Mouse (Mus musculus) right cerebral cortex, postnatal 10 days (tissue): ENCODE data around the gene Pkp1.

Experiments
- DNase-seq, 2 experiments: peaks; one replicate each; pipeline ENCODE4 v3.0.0; 2021; ENCODE audit warnings: low spot score in 2 of 2

Pkp1 gene

GRCm38 (mm10) chr1:135918644-135919407 is at the start of gene Pkp1:
Gene Pkp1 (minus strand): TSS chr1:135919207.
- DNase-seq = no peak

GRCm38 (mm10) chr1:135967739-135968138 is 48.7 kb upstream of the Pkp1 start:
- DNase-seq = no peak

GRCm38 (mm10) chr1:135964561-135964960 is 45.6 kb upstream of the Pkp1 start:
- no peak for DNase-seq

- no peak for DNase-seq
Observed at GRCm38 (mm10) chr1:135963177-135963576, 44.2 kb upstream of the Pkp1 start.

- no peak for DNase-seq
Observed at GRCm38 (mm10) chr1:135958483-135958882, 39.5 kb upstream of the Pkp1 start.

GRCm38 (mm10) chr1:135948871-135949270 is 29.9 kb upstream of the Pkp1 start:
- no peak for DNase-seq

- DNase-seq = peak in 1 of 2 experiments; percentile 63
Observed at GRCm38 (mm10) chr1:135946247-135946646, 27.2 kb upstream of the Pkp1 start.

GRCm38 (mm10) chr1:135945711-135946110 is 26.7 kb upstream of the Pkp1 start:
- peak; percentile 56 to 63 for DNase-seq

GRCm38 (mm10) chr1:135944526-135945259 is 25.7 kb upstream of the Pkp1 start:
- peak; percentile 89 to 95 for DNase-seq

GRCm38 (mm10) chr1:135943713-135944112 is 24.7 kb upstream of the Pkp1 start:
- DNase-seq = no peak

GRCm38 (mm10) chr1:135942116-135942515 is 23.1 kb upstream of the Pkp1 start:
- no peak for DNase-seq

- DNase-seq = no peak
Observed at GRCm38 (mm10) chr1:135941259-135942006, 22.4 kb upstream of the Pkp1 start.

- no peak for DNase-seq
Observed at GRCm38 (mm10) chr1:135936091-135936490, 17.1 kb upstream of the Pkp1 start.

- DNase-seq = no peak
Observed at GRCm38 (mm10) chr1:135933704-135934293, 14.8 kb upstream of the Pkp1 start.

- peak; percentile 55 to 70 for DNase-seq
Observed at GRCm38 (mm10) chr1:135929876-135930275, 10.9 kb upstream of the Pkp1 start.

GRCm38 (mm10) chr1:135925848-135926247 is 6.8 kb upstream of the Pkp1 start:
- DNase-seq = no peak

GRCm38 (mm10) chr1:135924377-135924994 is 5.5 kb upstream of the Pkp1 start:
- no peak for DNase-seq

GRCm38 (mm10) chr1:135923229-135923628 is 4.2 kb upstream of the Pkp1 start:
- no peak for DNase-seq

- DNase-seq = no peak
Observed at GRCm38 (mm10) chr1:135917206-135917605, 1.8 kb downstream of the Pkp1 start.

GRCm38 (mm10) chr1:135916486-135917058 is 2.4 kb downstream of the Pkp1 start:
- no peak for DNase-seq

GRCm38 (mm10) chr1:135913657-135914056 is 5.3 kb downstream of the Pkp1 start:
- no peak for DNase-seq
